Mouse (Mus musculus) R1 (cell line): ENCODE measurements at regions not wholly inside any gene's neighbourhood (a gene's known extent, or its start where the extent isn't known, plus 50 kb on each side); places are given as distances from the start of the nearest gene placed in this dataset.

Source experiments
- DNase-seq: peaks from one replicate; pipeline ENCODE4 v3.0.0-alpha.2; 2018; ENCODE audit warnings: low read depth, low spot score

DNA sequence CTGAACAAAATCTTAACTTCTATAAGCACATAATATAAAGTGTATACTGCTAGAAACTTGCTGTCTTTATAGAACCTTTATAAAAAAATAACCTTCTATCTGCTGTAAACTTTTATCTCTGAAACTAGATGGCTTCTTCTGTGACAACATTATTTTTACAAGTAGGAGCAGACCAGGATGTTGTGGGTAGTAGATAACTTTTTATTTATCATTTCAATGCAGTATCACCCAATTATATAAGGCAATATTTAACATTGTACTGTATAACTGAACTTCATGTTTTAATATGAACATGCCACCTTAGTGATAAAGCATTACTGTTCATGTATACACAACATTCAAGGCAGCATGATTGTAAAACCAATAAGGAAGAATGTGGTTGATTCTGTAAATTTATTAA lies 5024.1 kb upstream of the Gm7489 start:
- no peak for DNase-seq

DNA sequence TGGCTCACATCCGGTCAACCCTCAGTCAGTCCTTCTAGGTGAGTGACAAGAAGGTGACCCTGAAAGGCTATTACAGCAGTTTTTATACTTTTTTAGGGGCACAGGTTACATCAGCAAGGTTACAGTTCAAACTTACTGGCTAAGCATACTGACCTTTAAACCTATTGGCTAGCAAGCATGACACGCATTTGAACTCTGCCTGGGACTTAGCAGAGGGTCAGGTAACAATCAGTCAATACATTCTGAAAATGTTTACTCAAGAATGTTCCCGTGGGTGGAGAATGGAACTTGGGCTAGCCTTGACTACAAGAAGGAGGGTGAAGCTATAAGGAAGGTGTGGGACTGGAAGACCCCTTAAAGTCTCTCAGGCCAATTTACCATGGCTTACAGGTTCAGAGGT lies 4986.2 kb upstream of the Gm7489 start:
- DNase-seq, result no peak

DNA sequence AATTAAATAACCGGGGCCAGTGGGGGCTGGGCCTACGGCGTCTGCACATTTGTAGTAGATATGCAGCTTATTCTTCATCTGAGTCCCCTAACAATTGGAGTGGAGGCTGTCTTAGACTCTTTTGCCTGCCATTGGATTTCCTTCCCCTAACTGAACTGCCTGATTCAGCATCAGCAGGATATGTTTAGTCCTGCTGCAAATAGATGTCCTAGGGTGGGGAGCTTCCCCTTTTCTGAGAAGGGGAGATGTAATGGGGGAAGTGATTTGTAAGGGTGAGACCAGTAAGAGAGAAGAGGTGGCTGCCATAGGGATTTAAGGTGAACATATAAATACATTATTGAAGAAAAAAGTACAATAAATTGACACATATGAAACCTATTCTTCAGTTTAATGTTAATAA lies 4980.0 kb upstream of the Gm7489 start:
- DNase-seq, result no peak

DNA sequence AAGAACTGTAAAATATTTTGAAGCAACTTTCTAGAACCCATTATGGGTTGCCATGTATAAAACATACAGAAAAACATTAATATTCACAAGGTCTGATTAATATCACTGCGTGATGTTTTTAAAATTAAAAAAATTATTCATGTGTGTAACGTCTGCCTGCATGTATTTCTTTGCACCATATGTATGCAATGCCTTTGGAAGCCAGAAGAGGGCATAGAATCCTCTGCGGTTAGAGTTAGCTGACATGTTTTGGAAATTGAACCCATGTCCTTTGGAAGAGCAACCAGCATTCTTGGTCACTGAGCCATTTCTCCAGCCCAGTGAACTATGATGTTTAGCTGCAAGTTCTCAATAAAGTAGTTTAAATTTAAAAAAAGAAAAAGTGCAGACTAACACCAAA lies 4958.8 kb upstream of the Gm7489 start:
- DNase-seq, result peak; percentile 29

DNA sequence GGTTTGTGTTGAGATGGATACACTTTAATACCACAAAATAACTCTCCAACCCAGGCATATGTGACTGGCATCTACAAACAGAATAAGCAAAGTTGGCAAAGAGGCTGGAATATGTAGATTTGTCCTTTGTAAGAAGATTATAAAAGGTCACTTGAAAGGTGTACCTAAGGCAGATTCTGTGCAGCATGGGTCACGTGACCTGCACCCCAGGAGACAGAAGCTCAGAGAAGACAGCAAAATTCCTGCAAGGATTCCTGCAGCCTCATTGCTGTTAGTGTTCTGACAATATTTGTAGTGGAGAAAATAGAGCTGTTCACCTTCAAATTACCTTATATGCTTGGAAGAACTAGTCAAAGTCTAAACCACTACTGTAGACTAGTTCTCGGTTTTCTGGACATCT lies 4938.6 kb upstream of the Gm7489 start:
- no peak for DNase-seq

DNA sequence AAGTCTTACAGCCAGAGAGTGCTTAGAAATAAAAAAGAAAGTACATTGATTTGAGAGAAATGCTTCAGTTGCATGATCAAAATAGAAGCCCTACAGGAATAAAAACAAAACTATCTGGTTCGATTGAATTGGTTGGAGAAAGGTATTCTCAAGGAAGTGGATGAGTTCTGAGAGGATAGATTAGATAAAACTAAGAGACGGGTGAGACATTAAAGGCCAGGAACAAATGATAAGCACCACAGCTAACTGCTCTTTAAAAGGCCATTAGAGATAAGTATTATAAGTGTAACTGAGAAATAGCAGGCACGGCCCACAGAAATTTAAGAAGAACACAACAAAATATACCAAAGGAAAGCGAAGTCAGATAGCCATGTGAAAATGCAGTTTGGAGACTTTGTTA lies 4908.5 kb upstream of the Gm7489 start:
- DNase-seq, result no peak

DNA sequence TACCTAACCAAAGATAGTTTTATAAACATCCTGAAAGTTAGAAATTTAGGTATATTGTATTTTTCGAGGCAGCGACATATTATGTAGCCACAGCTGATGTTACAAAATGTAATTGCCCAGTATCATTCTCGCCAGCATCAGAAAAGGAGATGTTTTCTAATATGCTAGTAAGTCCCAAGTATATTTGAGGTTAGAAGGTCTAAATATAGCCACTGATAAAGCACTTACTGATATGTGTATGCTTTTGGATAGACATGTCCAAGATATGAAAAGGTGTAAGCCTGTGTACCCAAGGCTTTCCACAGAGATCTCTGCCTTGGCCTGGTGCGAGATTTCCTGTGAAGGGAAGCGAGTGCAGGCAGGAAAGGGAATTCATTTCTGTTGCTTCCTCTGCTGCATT lies 4908.1 kb upstream of the Gm7489 start:
- no peak for DNase-seq
